Mouse (Mus musculus) MEL (cell line): Measurements from ENCODE around the gene Pip5k1b. TPM values are rescaled to one million over a fixed set of nuclear protein-coding genes. Genes with fewer than 3 reads are reported as not detected.

Experiments
- DNase-seq: peaks from one replicate; pipeline ENCODE4 v3.0.0; 2011; ENCODE audit warnings: low read depth, low spot score
- H3K27ac ChIP-seq: 2 replicates; pipeline ENCODE4 v1.5.1; 2012; ENCODE audit warnings: low read depth, mild to moderate bottlenecking, control low read depth, low read length, moderate library complexity; ENCODE audit not compliant: control insufficient read depth
- H3K27me3 ChIP-seq, 2 experiments: fragments of 150-350 bp in 1 of 2; sonication (generic) in 1 of 2; 2 replicates each; pipeline ENCODE4 v1.6.1; 2012; ENCODE audit warnings: low read length in 2 of 2, mild to moderate bottlenecking in 2 of 2, improper control_type of control experiment in 1 of 2, moderate library complexity in 1 of 2; ENCODE audit not compliant: insufficient read depth in 2 of 2, control insufficient read depth in 1 of 2
- H3K36me3 ChIP-seq, 2 experiments: 2 replicates each; pipeline ENCODE4 v1.6.1; 2012 to 2014; ENCODE audit warnings: low read length in 2 of 2, improper control_type of control experiment in 1 of 2, inconsistent platforms in 1 of 2, mild to moderate bottlenecking in 1 of 2; ENCODE audit not compliant: insufficient read depth in 2 of 2, control insufficient read depth in 1 of 2
- H3K4me1 ChIP-seq, 2 experiments: fragments of 150-350 bp in 1 of 2; sonication (generic) in 1 of 2; 2 replicates each; pipeline ENCODE4 v1.6.1; 2012; ENCODE audit warnings: low read length in 2 of 2, improper control_type of control experiment in 1 of 2, mild to moderate bottlenecking in 1 of 2; ENCODE audit not compliant: insufficient read depth in 2 of 2, control insufficient read depth in 1 of 2
- H3K4me3 ChIP-seq, 2 experiments: fragments of 150-350 bp in 1 of 2; sonication (generic) in 1 of 2; 2 replicates each; pipeline ENCODE4 v1.5.1; 2012; ENCODE audit warnings: low read depth in 2 of 2, low read length in 2 of 2, mild to moderate bottlenecking in 2 of 2, moderate library complexity in 2 of 2, control low read depth in 1 of 2, improper control_type of control experiment in 1 of 2; ENCODE audit not compliant: control insufficient read depth in 1 of 2, insufficient read depth in 1 of 2
- H3K79me2 ChIP-seq: 2 replicates; pipeline ENCODE4 v1.6.1; 2012; ENCODE audit warnings: mild to moderate bottlenecking, low read length, moderate library complexity; ENCODE audit not compliant: control insufficient read depth, poor library complexity, insufficient read depth
- H3K9ac ChIP-seq: 2 replicates; pipeline ENCODE4 v1.6.1; 2012; ENCODE audit warnings: low read depth, mild to moderate bottlenecking, control low read depth, low read length, moderate library complexity; ENCODE audit not compliant: control insufficient read depth, poor library complexity, severe bottlenecking
- H3K9me3 ChIP-seq: fragments of 150-350 bp; sonication (generic); replicated peaks from 2 replicates; pipeline ENCODE4 v1.6.1; 2012; ENCODE audit warnings: mild to moderate bottlenecking, low read length, improper control_type of control experiment, moderate library complexity; ENCODE audit not compliant: insufficient read depth
- BHLHE40 ChIP-seq: IDR thresholded peaks from 2 replicates; pipeline ENCODE4 v1.6.1; 2012; ENCODE audit warnings: low read depth, mild to moderate bottlenecking, inconsistent platforms, low read length, improper control_type of control experiment, borderline replicate concordance
- CHD1 ChIP-seq: IDR thresholded peaks from 2 replicates; pipeline ENCODE4 v1.6.1; 2012; ENCODE audit warnings: low read depth, mild to moderate bottlenecking, inconsistent platforms, low read length, improper control_type of control experiment
- CHD2 ChIP-seq: IDR thresholded peaks from 2 replicates; pipeline ENCODE4 v1.6.1; 2011; ENCODE audit warnings: low read length, improper control_type of control experiment
- CTCF ChIP-seq, 3 experiments: IDR thresholded peaks in 2 of 3; conservative IDR thresholded peaks in 1 of 3; 2 replicates each; pipeline ENCODE4 v1.5.1; 2011 to 2012; ENCODE audit warnings: low read length in 3 of 3, low read depth in 2 of 3, mild to moderate bottlenecking in 2 of 3, improper control_type of control experiment in 1 of 3, inconsistent platforms in 1 of 3, mixed read lengths in 1 of 3, moderate library complexity in 1 of 3; ENCODE audit not compliant: control insufficient read depth in 1 of 3, insufficient read depth in 1 of 3, poor library complexity in 1 of 3, severe bottlenecking in 1 of 3
- E2F4 ChIP-seq: IDR thresholded peaks from 2 replicates; pipeline ENCODE4 v1.6.1; 2011; ENCODE audit warnings: low read depth, low read length, improper control_type of control experiment, borderline replicate concordance
- ELF1 ChIP-seq: IDR thresholded peaks from 2 replicates; pipeline ENCODE4 v1.6.1; 2014; ENCODE audit warnings: low read depth, mild to moderate bottlenecking, inconsistent platforms, low read length, improper control_type of control experiment, moderate library complexity
- EP300 ChIP-seq, 2 experiments: IDR thresholded peaks; 2 replicates each; pipeline ENCODE4 v1.6.1; 2011; ENCODE audit warnings: improper control_type of control experiment in 2 of 2, low read length in 2 of 2, low read depth in 1 of 2, mild to moderate bottlenecking in 1 of 2
- ETS1 ChIP-seq: IDR thresholded peaks from 2 replicates; pipeline ENCODE4 v1.6.1; 2012; ENCODE audit warnings: low read depth, mild to moderate bottlenecking, inconsistent platforms, low read length, improper control_type of control experiment, moderate library complexity
- GABPA ChIP-seq: IDR thresholded peaks from 2 replicates; pipeline ENCODE4 v1.6.1; 2012; ENCODE audit warnings: low read depth, mild to moderate bottlenecking, inconsistent platforms, low read length, improper control_type of control experiment, moderate library complexity
- GATA1 ChIP-seq: IDR thresholded peaks from 2 replicates; pipeline ENCODE4 v1.6.1; 2011; ENCODE audit warnings: low read depth, low read length, improper control_type of control experiment
- JUND ChIP-seq: IDR thresholded peaks from 2 replicates; pipeline ENCODE4 v1.6.1; 2011; ENCODE audit warnings: low read depth, mild to moderate bottlenecking, improper control_type of control experiment, low read length
- KAT2A ChIP-seq: conservative IDR thresholded peaks from 2 replicates; pipeline ENCODE4 v1.6.1; 2012; ENCODE audit warnings: low read depth, low read length, improper control_type of control experiment, inconsistent platforms
- MAFK ChIP-seq: IDR thresholded peaks from 2 replicates; pipeline ENCODE4 v1.6.1; 2011; ENCODE audit warnings: low read depth, mild to moderate bottlenecking, low read length, improper control_type of control experiment, borderline replicate concordance
- MAX ChIP-seq: IDR thresholded peaks from 2 replicates; pipeline ENCODE4 v1.6.1; 2011; ENCODE audit warnings: low read length, improper control_type of control experiment
- MXI1 ChIP-seq: IDR thresholded peaks from 2 replicates; pipeline ENCODE4 v1.6.1; 2011; ENCODE audit warnings: mild to moderate bottlenecking, low read depth, low read length, improper control_type of control experiment
- NELFE ChIP-seq: IDR thresholded peaks from 2 replicates; pipeline ENCODE4 v1.6.1; 2011; ENCODE audit warnings: low read depth, low read length, improper control_type of control experiment
- POLR2AphosphoS2 ChIP-seq: IDR thresholded peaks from 2 replicates; pipeline ENCODE4 v1.6.1; 2011; ENCODE audit warnings: low read length, improper control_type of control experiment
- POLR2AphosphoS5 ChIP-seq: IDR thresholded peaks from 2 replicates; pipeline ENCODE4 v1.6.1; 2012; ENCODE audit warnings: low read depth, borderline replicate concordance, mild to moderate bottlenecking, inconsistent platforms, low read length, moderate library complexity, mixed read lengths
- RCOR1 ChIP-seq: IDR thresholded peaks from 2 replicates; pipeline ENCODE4 v1.6.1; 2012; ENCODE audit warnings: low read depth, mild to moderate bottlenecking, inconsistent platforms, low read length, improper control_type of control experiment
- SIN3A ChIP-seq: IDR thresholded peaks from 2 replicates; pipeline ENCODE4 v1.6.1; 2012; ENCODE audit warnings: low read length, improper control_type of control experiment, inconsistent platforms
- TAL1 ChIP-seq: IDR thresholded peaks from 2 replicates; pipeline ENCODE4 v1.6.1; 2012; ENCODE audit warnings: mild to moderate bottlenecking, inconsistent platforms, low read length, moderate library complexity, mixed read lengths
- TCF12 ChIP-seq: IDR thresholded peaks from 2 replicates; pipeline ENCODE4 v1.6.1; 2014; ENCODE audit warnings: low read depth, mild to moderate bottlenecking, inconsistent platforms, low read length, improper control_type of control experiment, moderate library complexity
- USF1 ChIP-seq: IDR thresholded peaks from 2 replicates; pipeline ENCODE4 v1.6.1; 2014; ENCODE audit warnings: low read depth, mild to moderate bottlenecking, inconsistent platforms, low read length, improper control_type of control experiment, moderate library complexity
- ZNF384 ChIP-seq: IDR thresholded peaks from 2 replicates; pipeline ENCODE4 v1.6.1; 2012; ENCODE audit warnings: low read depth, mild to moderate bottlenecking, inconsistent platforms, low read length, improper control_type of control experiment
- polyA plus RNA-seq, 2 experiments: library from polyadenylated mRNA; stranded (reverse) in 1 of 2; unstranded in 1 of 2; fragments of >175 nt in 1 of 2; fragments of >200 nt in 1 of 2; gene quantifications; 2 replicates each; pipeline versions ENCODE4 v1.2.1 to v1.2.4; 2012; ENCODE audit warnings: low replicate concordance in 2 of 2, low read depth in 1 of 2; ENCODE audit not compliant: insufficient read length in 2 of 2, insufficient read depth in 1 of 2, missing spikeins in 1 of 2
- total RNA-seq: library from RNA; depleted of rRNA; stranded (reverse); fragments of 300-350 nt; gene quantifications from 2 replicates; pipeline ENCODE4 v1.2.3, GENCODE M21; 2012

Pip5k1b gene
- total and polyA plus RNA-seq, 3 experiments: 3.4 to 10.0 TPM; not detected in 1

- no peak for DNase-seq
- no peak overlapping the region for H3K9ac ChIP-seq
- TF ChIP-seq GABPA (no peak), NELFE (peak; percentile 20; the same call in 1 of the 2 replicates), TAL1 (peak; percentile 1)
- peak overlapping the region; percentile 10; the same call in 1 of the 2 replicates for H3K27ac ChIP-seq
- H3K36me3 ChIP-seq: peaks cover 0 to 15% of the 10 kb centered on the region in 2 experiments; a peak in 2 of 4 replicates
- peaks cover 4 to 15% of the 10 kb centered on the region in 2 experiments; a peak in 3 of 4 replicates for H3K4me1 ChIP-seq
- no peaks in the 10 kb centered on the region for H3K27me3 ChIP-seq
- H3K4me3 ChIP-seq: no peak overlapping the region
- no peaks in the 10 kb centered on the region for H3K79me2 ChIP-seq
- no peaks in the 10 kb centered on the region for H3K9me3 ChIP-seq
Measured at GRCm38 (mm10) chr19:24259390-24260351, 296.0 kb downstream of the Pip5k1b start.

DNA sequence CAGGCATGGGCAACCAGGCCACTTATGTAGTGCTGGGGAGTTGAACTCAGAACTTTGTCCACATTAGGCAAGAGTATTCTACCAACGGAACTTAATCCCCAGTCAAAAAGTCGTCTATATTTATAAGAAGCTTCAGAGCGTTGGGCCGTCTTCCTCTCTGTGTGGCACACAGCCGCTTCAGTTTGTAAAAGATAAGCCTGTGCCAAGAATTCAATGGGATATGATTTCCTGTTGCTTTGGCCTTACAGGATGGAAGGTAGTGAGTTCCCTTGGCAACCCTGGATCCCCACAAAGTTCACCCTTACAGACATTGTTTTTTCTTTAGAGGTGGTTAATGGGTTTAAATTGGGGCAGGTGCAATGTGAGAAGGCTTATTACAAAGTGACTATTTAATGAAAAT, 297.3 kb downstream of the Pip5k1b start:
- peaks cover 0 to 15% of the 10 kb centered on the region in 2 experiments; a peak in 2 of 4 replicates for H3K36me3 ChIP-seq
- H3K79me2 ChIP-seq: no peaks in the 10 kb centered on the region
- peaks cover 4 to 15% of the 10 kb centered on the region in 2 experiments; a peak in 3 of 4 replicates for H3K4me1 ChIP-seq
- DNase-seq: peak; percentile 88
- H3K27ac ChIP-seq: peak overlapping the region; percentile 66
- H3K27me3 ChIP-seq: no peaks in the 10 kb centered on the region
- H3K9me3 ChIP-seq: no peaks in the 10 kb centered on the region
- H3K9ac ChIP-seq: no peak overlapping the region; the same call in 1 of the 2 replicates
- TF ChIP-seq RCOR1: no peak
- TF ChIP-seq JUND: no peak
- TF ChIP-seq TAL1: peak; percentile 76
- 0 out of 2 replicates have a peak, but pooled peaks have one; percentile 38 for TF ChIP-seq MXI1
- 0 out of 2 replicates have a peak, but pooled peaks have one; percentile 34 for TF ChIP-seq BHLHE40
- peak; percentile 74 to 87 for TF ChIP-seq EP300 (IDR thresholded peaks at IDR 0.05; ENCODE audit: low read depth in 1 of 2, low read length in 2 of 2)
- no peak for TF ChIP-seq CHD2
- TF ChIP-seq CTCF (IDR thresholded peaks at IDR 0.05 in 2 of 3, conservative IDR thresholded peaks at IDR 0.05 in 1 of 3; ENCODE audit: control insufficient read depth in 1 of 3, insufficient read depth in 1 of 3, low read depth in 2 of 3, low read length in 3 of 3, poor library complexity in 1 of 3, severe bottlenecking in 1 of 3): no peak
- no peak for TF ChIP-seq KAT2A
- TF ChIP-seq USF1: no peak
- no peak for TF ChIP-seq E2F4
- TF ChIP-seq POLR2AphosphoS5: no peak
- TF ChIP-seq MAX: no peak
- no peak for TF ChIP-seq MAFK
- peak; percentile 44; the same call in 1 of the 2 replicates for TF ChIP-seq ELF1
- TF ChIP-seq CHD1: no peak
- peak; percentile 84 for TF ChIP-seq GATA1
- TF ChIP-seq TCF12: peak; percentile 78
- TF ChIP-seq SIN3A: peak; percentile 66; the same call in 1 of the 2 replicates
- peak; percentile 95 for TF ChIP-seq ETS1
- TF ChIP-seq POLR2AphosphoS2: no peak
- no peak for TF ChIP-seq ZNF384
- no peak overlapping the region for H3K4me3 ChIP-seq
